Comparison of ENCODE assay signal across 17 mouse cellular contexts in the genomic region with DNA sequence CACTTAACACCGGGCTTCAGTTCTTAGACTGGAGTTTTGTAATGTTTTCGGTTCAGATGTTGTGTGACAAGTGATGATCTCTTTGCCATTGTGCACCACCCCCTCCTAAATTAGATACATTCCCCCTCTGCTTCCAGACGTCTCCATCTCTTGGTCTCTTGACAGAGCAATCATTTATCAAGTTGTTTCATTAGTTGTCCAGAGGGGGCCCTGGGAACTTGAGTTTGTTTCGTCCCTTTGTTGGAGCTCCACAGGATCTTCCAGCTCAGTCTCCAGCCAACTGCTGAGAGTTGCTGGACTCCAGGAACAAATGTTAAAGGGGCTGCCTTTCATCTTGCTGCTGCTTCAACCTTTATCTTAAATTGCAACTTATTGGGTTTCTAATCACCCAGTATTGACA. TPM values are rescaled to one million over a fixed set of nuclear protein-coding genes. Genes with fewer than 3 reads are reported as not detected.
DNase-seq lines count a peak whose midpoint lies in the region; ATAC-seq and TF ChIP-seq lines count a peak whose summit lies in the region.
"Had no signal": no experiment of that assay in that cellular context is flagged by ENCODE, and none has a peak within 500 bp of the region (broad histone marks: within the 10 kb centered on the region; RNA-seq: fewer than 3 reads in every experiment).

No protein-coding gene starts in this region.

- no peak for TF ChIP-seq EP300 in heart, adult 2 months (IDR thresholded peaks at IDR 0.05; ENCODE audit: insufficient read depth, low read depth, low read length)

- no peak overlapping the region for H3K4me3 ChIP-seq in heart, adult 2 months
- no peak overlapping the region for H3K4me3 ChIP-seq in midbrain, embryonic 14.5 days (replicated peaks; ENCODE audit: low read depth, low read length)
- H3K4me3 ChIP-seq in midbrain, embryonic 16.5 days (ENCODE audit: low read depth, low read length), result no peak overlapping the region
- H3K4me3 ChIP-seq in embryonic facial prominence, embryonic 11.5 days (ENCODE audit: low read depth, low read length), result no peak overlapping the region
- H3K4me3 ChIP-seq: forebrain, embryonic 12.5 days; heart, embryonic 15.5 days; left cerebral cortex, adult 2 months; limb, embryonic 13.5 days; stomach, embryonic 15.5 days had no signal

- no peaks in the 10 kb centered on the region; the same call in none of the 2 replicates for H3K4me1 ChIP-seq in heart, adult 2 months (ENCODE audit: control insufficient read depth, insufficient read depth, low read length)
- H3K4me1 ChIP-seq in midbrain, embryonic 14.5 days (ENCODE audit: control insufficient read depth, insufficient read depth, low read length), result no peaks in the 10 kb centered on the region
- no peaks in the 10 kb centered on the region for H3K4me1 ChIP-seq in midbrain, embryonic 16.5 days (ENCODE audit: control insufficient read depth, insufficient read depth, low read length)
- no peaks in the 10 kb centered on the region for H3K4me1 ChIP-seq in embryonic facial prominence, embryonic 11.5 days (ENCODE audit: control insufficient read depth, insufficient read depth, low read length)
- H3K4me1 ChIP-seq: heart, embryonic 15.5 days; limb, embryonic 13.5 days; stomach, embryonic 15.5 days had no signal

- H3K36me3 ChIP-seq in heart, adult 2 months (ENCODE audit: control insufficient read depth, insufficient read depth, low read length), result no peaks in the 10 kb centered on the region
- no peaks in the 10 kb centered on the region for H3K36me3 ChIP-seq in midbrain, embryonic 14.5 days (ENCODE audit: control insufficient read depth, insufficient read depth, low read length)
- H3K36me3 ChIP-seq in midbrain, embryonic 16.5 days (ENCODE audit: control insufficient read depth, insufficient read depth, low read length), result no peaks in the 10 kb centered on the region
- no peaks in the 10 kb centered on the region for H3K36me3 ChIP-seq in embryonic facial prominence, embryonic 11.5 days (replicated peaks; ENCODE audit: control insufficient read depth, insufficient read depth, low read depth, low read length)
- H3K36me3 ChIP-seq: forebrain, embryonic 12.5 days; heart, embryonic 15.5 days; limb, embryonic 13.5 days; stomach, embryonic 15.5 days had no signal

- no peak for DNase-seq in heart, adult 2 months
- DNase-seq in heart, adult 18-20 months, result no peak
- peak; percentile 42 for DNase-seq in midbrain, embryonic 14.5 days
- peak; percentile 23 for DNase-seq in embryonic facial prominence, embryonic 11.5 days (ENCODE audit: low spot score)
- no peak for DNase-seq in kidney, postnatal 25 days
- DNase-seq in urinary bladder, postnatal 14 days (ENCODE audit: low spot score), result no peak
- DNase-seq: adrenal gland, adult 2 months; cerebellum, adult 8-10 months; lung, postnatal 14 days; spleen, adult 18-20 months had no signal

- H3K27ac ChIP-seq in heart, adult 2 months, result no peak overlapping the region
- no peak overlapping the region for H3K27ac ChIP-seq in midbrain, embryonic 14.5 days (replicated peaks; ENCODE audit: low read depth, low read length)
- no peak overlapping the region for H3K27ac ChIP-seq in midbrain, embryonic 16.5 days (ENCODE audit: low read length)
- no peak overlapping the region for H3K27ac ChIP-seq in embryonic facial prominence, embryonic 11.5 days (replicated peaks; ENCODE audit: low read depth, low read length)
- H3K27ac ChIP-seq: forebrain, embryonic 12.5 days; heart, embryonic 15.5 days; left cerebral cortex, adult 2 months; limb, embryonic 13.5 days; stomach, embryonic 15.5 days had no signal

- TF ChIP-seq CTCF in heart, adult 2 months (IDR thresholded peaks at IDR 0.05), result 0 out of 2 replicates have a peak, but pooled peaks have one; percentile 7

- intact Hi-C loops in heart, adult 2 months (cut with DNase I), result no loop called here

- no peak for TF ChIP-seq POLR2A in heart, adult 2 months (IDR thresholded peaks at IDR 0.05; ENCODE audit: insufficient read depth, low read depth, low read length)

- 33% methylated on average over 4 of the region's 4 CpGs for WGBS in heart, adult 2 months
- 8% methylated on average over 4 of the region's 4 CpGs for WGBS in midbrain, embryonic 14.5 days
- WGBS in midbrain, embryonic 16.5 days, result 13% methylated on average over 4 of the region's 4 CpGs
- 16% methylated on average over 4 of the region's 4 CpGs for WGBS in embryonic facial prominence, embryonic 11.5 days

- peaks cover 3% of the 10 kb centered on the region; the same call in 1 of the 2 replicates for H3K79me2 ChIP-seq in heart, adult 2 months (replicated peaks; ENCODE audit: control insufficient read depth, insufficient read depth, low read length)

- H3K27me3 ChIP-seq in heart, adult 2 months (ENCODE audit: control insufficient read depth, insufficient read depth, low read length), result no peaks in the 10 kb centered on the region
- no peaks in the 10 kb centered on the region for H3K27me3 ChIP-seq in midbrain, embryonic 14.5 days (ENCODE audit: control insufficient read depth, insufficient read depth, low read length)
- H3K27me3 ChIP-seq in midbrain, embryonic 16.5 days (ENCODE audit: control insufficient read depth, insufficient read depth, low read depth, low read length), result no peaks in the 10 kb centered on the region
- no peaks in the 10 kb centered on the region for H3K27me3 ChIP-seq in embryonic facial prominence, embryonic 11.5 days (ENCODE audit: control insufficient read depth, insufficient read depth, low read length)
- H3K27me3 ChIP-seq: forebrain, embryonic 12.5 days; heart, embryonic 15.5 days; limb, embryonic 13.5 days; stomach, embryonic 15.5 days had no signal

- H3K9ac ChIP-seq in heart, adult 2 months (ENCODE audit: low read depth, low read length), result no peak overlapping the region
- no peak overlapping the region for H3K9ac ChIP-seq in midbrain, embryonic 14.5 days (replicated peaks; ENCODE audit: low read length)
- no peak overlapping the region for H3K9ac ChIP-seq in midbrain, embryonic 16.5 days (ENCODE audit: low read depth, low read length)
- H3K9ac ChIP-seq in embryonic facial prominence, embryonic 11.5 days (replicated peaks; ENCODE audit: low read length), result no peak overlapping the region
- H3K9ac ChIP-seq: forebrain, embryonic 12.5 days; heart, embryonic 15.5 days; limb, embryonic 13.5 days; stomach, embryonic 15.5 days had no signal

- no peaks in the 10 kb centered on the region for H3K9me3 ChIP-seq in midbrain, embryonic 14.5 days (ENCODE audit: control insufficient read depth, low read length)
- no peaks in the 10 kb centered on the region for H3K9me3 ChIP-seq in midbrain, embryonic 16.5 days (replicated peaks; ENCODE audit: control insufficient read depth, low read length, poor library complexity, severe bottlenecking)
- no peaks in the 10 kb centered on the region for H3K9me3 ChIP-seq in embryonic facial prominence, embryonic 11.5 days (replicated peaks; ENCODE audit: control insufficient read depth, low read length)
- H3K9me3 ChIP-seq: forebrain, embryonic 12.5 days; heart, embryonic 15.5 days; limb, embryonic 13.5 days; stomach, embryonic 15.5 days had no signal

- H3K4me2 ChIP-seq in midbrain, embryonic 14.5 days (ENCODE audit: low read length), result no peak overlapping the region
- no peak overlapping the region for H3K4me2 ChIP-seq in midbrain, embryonic 16.5 days (ENCODE audit: low read length)
- H3K4me2 ChIP-seq in embryonic facial prominence, embryonic 11.5 days (ENCODE audit: low read depth, low read length), result no peak overlapping the region
- H3K4me2 ChIP-seq: forebrain, embryonic 12.5 days; heart, embryonic 15.5 days; limb, embryonic 13.5 days; stomach, embryonic 15.5 days had no signal

- ATAC-seq in midbrain, embryonic 14.5 days (ENCODE audit: low FRiP score, low TSS enrichment), result no peak
- ATAC-seq in midbrain, embryonic 16.5 days, result no peak
- ATAC-seq in embryonic facial prominence, embryonic 11.5 days (replicated peaks; ENCODE audit: insufficient number of reproducible peaks, low FRiP score, low TSS enrichment, low read depth), result no peak
- no peak for ATAC-seq in CD4-positive, CD25-positive, alpha-beta regulatory T cell, adult 4 months

RNA-seq across cellular contexts. Expression of a gene that starts 34.1 kb away (rescaled TPM):
- total RNA-seq in heart, adult 2 months (2021), result 10 to 100 TPM; 12.9 to 17.4 TPM
- polyA plus RNA-seq in heart, adult 2 months (2012; rRNA removed), result 7.0 and 9.5 TPM in 2 replicates
- 10 to 100 TPM in 1 of 2 experiments, 1 to 10 TPM in 1; 9.8 to 12.5 TPM for total RNA-seq in heart, adult 18-20 months (2021)
- 3.8 and 5.2 TPM in 2 replicates for polyA plus RNA-seq in midbrain, embryonic 14.5 days (2014; fragmentation: Nextera tagmentation; extraction: Ambion mirVana)
- polyA plus RNA-seq in midbrain, embryonic 16.5 days (2015; fragmentation: Nextera tagmentation; extraction: Ambion mirVana), result 1.3 and 1.6 TPM in 2 replicates
- 7.2 and 8.2 TPM in 2 replicates for polyA plus RNA-seq in embryonic facial prominence, embryonic 11.5 days (2014; fragmentation: Nextera tagmentation; extraction: Ambion mirVana)
- under 1 TPM; 0.29 to 0.51 TPM for polyA plus RNA-seq in CD4-positive, CD25-positive, alpha-beta regulatory T cell, adult 4 months (2017; shearing (Covaris generic))

Comparison
In these comparisons a context has a peak if more than half of its experiments do, and no peak if none do; other contexts are left out.
1. DNase-seq: peak in midbrain, embryonic 14.5 days (single experiment) and embryonic facial prominence, embryonic 11.5 days (single experiment); none in heart, adult 2 months (0 of 2), heart, adult 18-20 months (0 of 2), kidney, postnatal 25 days (0 of 2) and urinary bladder, postnatal 14 days (single experiment).